In genomic region chr14:18331693-18332131, GRCm38 (mm10) we compare ENCODE assay signal across 8 mouse cellular contexts. TPM values are rescaled to one million over a fixed set of nuclear protein-coding genes. Genes with fewer than 3 reads are reported as not detected.
DNase-seq lines count a peak whose midpoint lies in the region; ATAC-seq and TF ChIP-seq lines count a peak whose summit lies in the region.

Ube2e1 (minus strand) TSS chr14:18331859.

- H3K36me3 ChIP-seq in hindbrain, postnatal 0 days (ENCODE audit: insufficient read depth, low read length), result no peaks in the 10 kb centered on the region
- peaks cover 28% of the 10 kb centered on the region for H3K36me3 ChIP-seq in megakaryocyte, embryonic 14.5 days (replicated peaks; ENCODE audit: low read length)

- H3K27ac ChIP-seq in hindbrain, postnatal 0 days, result peak within 1 kb of the TSS; percentile 86

- TF ChIP-seq CTCF in hindbrain, postnatal 0 days (IDR thresholded peaks at IDR 0.05; ENCODE audit: low read depth), result no peak

- H3K4me2 ChIP-seq in hindbrain, postnatal 0 days (ENCODE audit: low read depth, low read length), result peak within 1 kb of the TSS; percentile 77

- no peaks in the 10 kb centered on the region for H3K9me3 ChIP-seq in hindbrain, postnatal 0 days (ENCODE audit: low read length)
- no peaks in the 10 kb centered on the region for H3K9me3 ChIP-seq in megakaryocyte, embryonic 14.5 days

- under 1% methylated on average over 37 of the region's 39 CpGs for WGBS in hindbrain, postnatal 0 days

- H3K9ac ChIP-seq in hindbrain, postnatal 0 days (replicated peaks; ENCODE audit: low read length), result peak within 1 kb of the TSS; percentile 96

- H3K27me3 ChIP-seq in hindbrain, postnatal 0 days (ENCODE audit: insufficient read depth, low read length), result no peaks in the 10 kb centered on the region
- H3K27me3 ChIP-seq in megakaryocyte, embryonic 14.5 days (replicated peaks), result no peaks in the 10 kb centered on the region

- DNase-seq in T-cell, adult 2 months (ENCODE audit: low spot score), result peak; percentile 79
- peak; percentile 64 to 66 for DNase-seq in cerebellum, postnatal 36 days
- DNase-seq in gastrocnemius, adult 8-10 months (ENCODE audit: low spot score in 2 of 2), result peak; percentile 46 to 50
- peak; percentile 82 for DNase-seq in hindbrain, postnatal 0 days (ENCODE audit: low spot score)
- peak; percentile 20 to 60 for DNase-seq in left cerebral cortex, adult 9 months (ENCODE audit: low spot score in 2 of 2)
- DNase-seq in right cerebral cortex, adult 2 months (ENCODE audit: low spot score in 2 of 2), result peak; percentile 62 to 63
- peak; percentile 65 for DNase-seq in urinary bladder, postnatal 25 days (ENCODE audit: low spot score)

- peak within 1 kb of the TSS; percentile 90 for H3K4me3 ChIP-seq in hindbrain, postnatal 0 days (ENCODE audit: low read length)
- H3K4me3 ChIP-seq in megakaryocyte, embryonic 14.5 days (replicated peaks), result peak within 1 kb of the TSS; percentile 95

- peaks cover 17% of the 10 kb centered on the region for H3K4me1 ChIP-seq in hindbrain, postnatal 0 days (ENCODE audit: insufficient read depth, low read length)
- H3K4me1 ChIP-seq in megakaryocyte, embryonic 14.5 days, result peaks cover 53% of the 10 kb centered on the region

- ATAC-seq in hindbrain, postnatal 0 days, result peak; percentile 91

RNA-seq across cellular contexts. Expression of gene Ube2e1, which starts in this region (rescaled TPM):
- total RNA-seq in gastrocnemius, adult 8-10 months (2022), result 100 to 1,000 TPM in 2 of 4 experiments, 10 to 100 TPM in 2; 94.7 to 105 (median 99.1) TPM
- 33.5 and 38.8 TPM in 2 replicates for total RNA-seq in hindbrain, postnatal 0 days (2014; rRNA removed)
- polyA plus RNA-seq in hindbrain, postnatal 0 days (2015; fragmentation: Nextera tagmentation; extraction: Ambion mirVana), result 157 TPM in 2 replicates
- 9.1 and 51.6 TPM in 2 replicates for polyA plus RNA-seq in megakaryocyte, embryonic 14.5 days (2012; ENCODE audit: insufficient read depth, low replicate concordance)

Comparison
In these comparisons a context has a peak if more than half of its experiments do, and no peak if none do; other contexts are left out.
1. Peak in every context shown above with its lines: DNase-seq, ATAC-seq, H3K4me3 ChIP-seq and H3K27ac ChIP-seq.